Mouse (Mus musculus) heart, embryonic 15.5 days (tissue): ENCODE measurements around the gene Tdrd12. TPM values are rescaled to one million over a fixed set of nuclear protein-coding genes. Genes with fewer than 3 reads are reported as not detected.
A peak's percentile ranks its signal among the peaks of the same experiment; 100 is the strongest.

Experiments used
- ATAC-seq: fragments of 200-750 bp; cut with Nextera tagmentation; replicated peaks from 2 replicates; pipeline ENCODE4 v1.8.0; 2017; ENCODE audit warnings: low read depth, moderate TSS enrichment; ENCODE audit not compliant: insufficient number of reproducible peaks, insufficient read depth, low FRiP score
- H3K27ac ChIP-seq: fragments of 300-500 bp; sonication (generic); 2 replicates; pipeline ENCODE4 v1.5.1; 2015; ENCODE audit warnings: mild to moderate bottlenecking, inconsistent platforms
- H3K27me3 ChIP-seq: fragments of 300-500 bp; sonication (generic); 2 replicates; pipeline ENCODE4 v1.6.1; 2015; ENCODE audit warnings: inconsistent platforms
- H3K36me3 ChIP-seq: fragments of 300-500 bp; sonication (generic); 2 replicates; pipeline ENCODE4 v1.6.1; 2015; ENCODE audit warnings: mild to moderate bottlenecking, inconsistent platforms
- H3K4me1 ChIP-seq: fragments of 300-500 bp; sonication (generic); replicated peaks from 2 replicates; pipeline ENCODE4 v1.6.1; 2015; ENCODE audit warnings: inconsistent platforms
- H3K4me2 ChIP-seq: fragments of 300-500 bp; sonication (generic); 2 replicates; pipeline ENCODE4 v1.6.1; 2015; ENCODE audit warnings: inconsistent platforms, mild to moderate bottlenecking, moderate library complexity
- H3K4me3 ChIP-seq: fragments of 300-500 bp; sonication (generic); 2 replicates; pipeline ENCODE4 v1.5.1; 2015; ENCODE audit warnings: mild to moderate bottlenecking, inconsistent platforms
- H3K9ac ChIP-seq: fragments of 300-500 bp; sonication (generic); 2 replicates; pipeline ENCODE4 v1.6.1; 2015; ENCODE audit warnings: mild to moderate bottlenecking, inconsistent platforms
- H3K9me3 ChIP-seq: fragments of 300-500 bp; sonication (generic); replicated peaks from 2 replicates; pipeline ENCODE4 v1.6.1; 2016; ENCODE audit warnings: inconsistent platforms
- WGBS: fragments of 180-500 bp; shearing (Covaris S2); methylation state at CpG from one replicate; pipeline ENCODE4 v1.1.7; 2015; ENCODE audit warnings: mixed read lengths; 5-methylcytosine and 5-hydroxymethylcytosine counted together
- polyA plus RNA-seq: library from polyadenylated mRNA; unstranded; fragments of >200 nt; fragmentation: Nextera tagmentation; extraction: Ambion mirVana; gene quantifications from 2 replicates; pipeline ENCODE4 v1.2.1, GENCODE M21; 2015

Tdrd12 gene
- polyA plus RNA-seq, 1 experiment from 2014 or later, result 1.4 TPM

- Histone ChIP-seq H3K4me3 (no peak overlapping the region), H3K9me3 (no peaks in the 10 kb centered on the region), H3K27ac (no peak overlapping the region), H3K36me3 (no peaks in the 10 kb centered on the region), H3K4me1 (peaks cover 19% of the 10 kb centered on the region), H3K4me2 (no peak overlapping the region), H3K27me3 (no peaks in the 10 kb centered on the region), H3K9ac (no peak overlapping the region)
- ATAC-seq, result no peak
- 76% methylated on average over 8 of the region's 8 CpGs for WGBS
Observed at GRCm38 (mm10) chr7:35486553-35486952, 51.0 kb downstream of the Tdrd12 start.

GRCm38 (mm10) chr7:35485126-35485525, 52.4 kb downstream of the Tdrd12 start:
- no peaks in the 10 kb centered on the region for H3K9me3 ChIP-seq
- WGBS, result 17% methylated on average over 2 of the region's 2 CpGs
- H3K4me1 ChIP-seq, result peaks cover 19% of the 10 kb centered on the region
- peak; percentile 64; the same call in 1 of the 2 replicates for ATAC-seq
- H3K9ac ChIP-seq, result no peak overlapping the region
- peak overlapping the region; percentile 62 for H3K27ac ChIP-seq
- no peaks in the 10 kb centered on the region for H3K36me3 ChIP-seq
- no peaks in the 10 kb centered on the region for H3K27me3 ChIP-seq
- H3K4me3 ChIP-seq, result no peak overlapping the region
- H3K4me2 ChIP-seq, result peak overlapping the region; percentile 13; the same call in 1 of the 2 replicates

GRCm38 (mm10) chr7:35476457-35476856, 61.1 kb downstream of the Tdrd12 start:
- H3K27ac ChIP-seq, result no peak overlapping the region
- no peak overlapping the region for H3K9ac ChIP-seq
- no peak for ATAC-seq
- H3K27me3 ChIP-seq, result no peaks in the 10 kb centered on the region
- H3K9me3 ChIP-seq, result no peaks in the 10 kb centered on the region
- H3K4me1 ChIP-seq, result no peaks in the 10 kb centered on the region
- H3K4me2 ChIP-seq, result no peak overlapping the region
- H3K36me3 ChIP-seq, result no peaks in the 10 kb centered on the region
- no peak overlapping the region for H3K4me3 ChIP-seq
- WGBS, result 52% methylated on average over 2 of the region's 2 CpGs

GRCm38 (mm10) chr7:35470794-35471193, 66.8 kb downstream of the Tdrd12 start:
- Histone ChIP-seq H3K27me3 (no peaks in the 10 kb centered on the region), H3K9ac (no peak overlapping the region), H3K9me3 (no peaks in the 10 kb centered on the region), H3K4me1 (no peaks in the 10 kb centered on the region), H3K4me2 (no peak overlapping the region), H3K27ac (no peak overlapping the region), H3K4me3 (no peak overlapping the region), H3K36me3 (no peaks in the 10 kb centered on the region)
- ATAC-seq, result no peak
- WGBS, result 37% methylated on average over 4 of the region's 4 CpGs

- no peak for ATAC-seq
- no peaks in the 10 kb centered on the region for H3K4me1 ChIP-seq
- no peak overlapping the region for H3K9ac ChIP-seq
- no peaks in the 10 kb centered on the region for H3K27me3 ChIP-seq
- H3K4me2 ChIP-seq, result no peak overlapping the region
- H3K27ac ChIP-seq, result no peak overlapping the region
- H3K4me3 ChIP-seq, result no peak overlapping the region
- H3K36me3 ChIP-seq, result no peaks in the 10 kb centered on the region
- no peaks in the 10 kb centered on the region for H3K9me3 ChIP-seq
- WGBS, result 62% methylated on average over 2 of the region's 2 CpGs
Observed at GRCm38 (mm10) chr7:35467856-35468255, 69.7 kb downstream of the Tdrd12 start.

GRCm38 (mm10) chr7:35465027-35465426, 72.5 kb downstream of the Tdrd12 start:
- Histone ChIP-seq H3K36me3 (no peaks in the 10 kb centered on the region), H3K4me3 (no peak overlapping the region), H3K9ac (no peak overlapping the region), H3K27me3 (no peaks in the 10 kb centered on the region), H3K4me1 (no peaks in the 10 kb centered on the region), H3K9me3 (no peaks in the 10 kb centered on the region), H3K27ac (no peak overlapping the region), H3K4me2 (no peak overlapping the region)
- no peak for ATAC-seq
- 67% methylated on average over 5 of the region's 5 CpGs for WGBS

GRCm38 (mm10) chr7:35460971-35461370, 76.6 kb downstream of the Tdrd12 start:
- Histone ChIP-seq H3K4me1 (no peaks in the 10 kb centered on the region), H3K9me3 (no peaks in the 10 kb centered on the region), H3K4me2 (no peak overlapping the region), H3K27ac (no peak overlapping the region), H3K27me3 (no peaks in the 10 kb centered on the region), H3K36me3 (no peaks in the 10 kb centered on the region), H3K4me3 (no peak overlapping the region), H3K9ac (no peak overlapping the region)
- 59% methylated on average over 4 of the region's 4 CpGs for WGBS
- ATAC-seq, result no peak

GRCm38 (mm10) chr7:35456091-35456814, 81.3 kb downstream of the Tdrd12 start:
- H3K9me3 ChIP-seq, result no peaks in the 10 kb centered on the region
- WGBS, result 73% methylated on average over 4 of the region's 4 CpGs
- H3K36me3 ChIP-seq, result no peaks in the 10 kb centered on the region
- H3K4me3 ChIP-seq, result no peak overlapping the region
- no peak overlapping the region for H3K4me2 ChIP-seq
- H3K9ac ChIP-seq, result no peak overlapping the region
- no peaks in the 10 kb centered on the region for H3K27me3 ChIP-seq
- ATAC-seq, result no peak
- H3K27ac ChIP-seq, result no peak overlapping the region
- H3K4me1 ChIP-seq, result no peaks in the 10 kb centered on the region

- no peaks in the 10 kb centered on the region for H3K36me3 ChIP-seq
- H3K9ac ChIP-seq, result no peak overlapping the region
- no peak overlapping the region for H3K27ac ChIP-seq
- no peak overlapping the region for H3K4me3 ChIP-seq
- peaks cover 11% of the 10 kb centered on the region for H3K4me1 ChIP-seq
- H3K4me2 ChIP-seq, result no peak overlapping the region
- no peak for ATAC-seq
- no peaks in the 10 kb centered on the region for H3K27me3 ChIP-seq
- H3K9me3 ChIP-seq, result no peaks in the 10 kb centered on the region
- 58% methylated on average over 7 of the region's 7 CpGs for WGBS
Observed at GRCm38 (mm10) chr7:35448867-35449266, 88.7 kb downstream of the Tdrd12 start.

- Histone ChIP-seq H3K4me2 (no peak within 1 kb of the TSS), H3K9me3 (no peaks in the 10 kb centered on the region), H3K36me3 (no peaks in the 10 kb centered on the region), H3K4me3 (no peak within 1 kb of the TSS), H3K27me3 (no peaks in the 10 kb centered on the region), H3K4me1 (peaks cover 11% of the 10 kb centered on the region), H3K27ac (no peak within 1 kb of the TSS; the same call in 1 of the 2 replicates), H3K9ac (no peak within 1 kb of the TSS)
- 0 out of 2 replicates have a peak, but pooled peaks have one; percentile 30 for ATAC-seq
- 24% methylated on average over 15 of the region's 15 CpGs for WGBS
Observed at GRCm38 (mm10) chr7:35447996-35448846, 89.3 kb downstream of the Tdrd12 start, which contains the start of gene Slc7a9. Gene Slc7a9 (plus strand): TSS chr7:35448796.

GRCm38 (mm10) chr7:35447501-35447900, 90.0 kb downstream of the Tdrd12 start:
- H3K27ac ChIP-seq, result no peak overlapping the region

More at GRCm38 (mm10) chr7:35447501-35447900, 90.0 kb downstream of the Tdrd12 start:
- Histone ChIP-seq H3K4me1 (peaks cover 11% of the 10 kb centered on the region), H3K27me3 (no peaks in the 10 kb centered on the region), H3K4me2 (no peak overlapping the region), H3K4me3 (no peak overlapping the region), H3K9ac (no peak overlapping the region), H3K36me3 (no peaks in the 10 kb centered on the region), H3K9me3 (no peaks in the 10 kb centered on the region)
- WGBS, result 54% methylated on average over 4 of the region's 4 CpGs
- ATAC-seq, result no peak
